Mouse (Mus musculus) gastrocnemius, postnatal 25 days (tissue): Measurements from ENCODE around the gene Mcu. TPM values are rescaled to one million over a fixed set of nuclear protein-coding genes. Genes with fewer than 3 reads are reported as not detected.

Experiments used
- DNase-seq: peaks from one replicate; pipeline ENCODE4 v3.0.0; 2022
- total RNA-seq, 2 experiments: library from RNA; stranded (reverse); gene quantifications; 1 replicate in 1 of 2; 2 replicates in 1 of 2; pipeline ENCODE4 v1.2.3; 2021

Gene Mcu
- total RNA-seq, 2 experiments from 2014 or later: 38.7 to 40.9 TPM

- DNase-seq: no peak
These were observed 185.7 kb downstream of the Mcu start for GRCm38 (mm10) chr10:59430701-59431218.

- no peak for DNase-seq
These were observed 186.9 kb downstream of the Mcu start for GRCm38 (mm10) chr10:59429448-59430135.

- no peak for DNase-seq
These were observed 190.1 kb downstream of the Mcu start for GRCm38 (mm10) chr10:59426371-59426770.

- DNase-seq: peak; percentile 79
These were observed 191.1 kb downstream of the Mcu start for GRCm38 (mm10) chr10:59425369-59425768.

GRCm38 (mm10) chr10:59424453-59424852 lies 192.0 kb downstream of the Mcu start:
- DNase-seq: no peak

- DNase-seq: no peak
These were observed 197.0 kb downstream of the Mcu start for GRCm38 (mm10) chr10:59419516-59419915.

- DNase-seq: no peak
These were observed 199.9 kb downstream of the Mcu start for GRCm38 (mm10) chr10:59416623-59417022.

- no peak for DNase-seq
These were observed 202.8 kb downstream of the Mcu start for GRCm38 (mm10) chr10:59413711-59414110.

GRCm38 (mm10) chr10:59410264-59410663 lies 206.2 kb downstream of the Mcu start:
- DNase-seq: no peak

GRCm38 (mm10) chr10:59408499-59408898 lies 208.0 kb downstream of the Mcu start:
- no peak for DNase-seq

GRCm38 (mm10) chr10:59403793-59404149 lies 212.7 kb downstream of the Mcu start:
- no peak for DNase-seq

- DNase-seq: no peak
These were observed 213.3 kb downstream of the Mcu start, which contains the start of gene Pla2g12b for GRCm38 (mm10) chr10:59402899-59403792. TSS of gene Pla2g12b (plus strand) at chr10:59403660.

Other genes starting within 250 kb of the Mcu start
- gene Gm10273, start 221.1 kb downstream of the Mcu start, total RNA-seq: 100 to 1,000 TPM; 114 to 136 TPM
- gene Pla2g12b, start 213.0 kb downstream of the Mcu start, total RNA-seq: not detected
- under 1 TPM; 0.19 to 0.20 TPM for gene Oit3, start 174.9 kb downstream of the Mcu start, total RNA-seq
- gene Gm10322, start 629 bp downstream of the Mcu start, total RNA-seq: not detected
- 10 to 100 TPM; 48.7 to 53.6 TPM for gene Micu1, start 85.8 kb upstream of the Mcu start, total RNA-seq